Mouse (Mus musculus) C2C12 (cell line): ENCODE measurements around the gene Slc38a10. TPM values are rescaled to one million over a fixed set of nuclear protein-coding genes. Genes with fewer than 3 reads are reported as not detected.

Source experiments
- H3K27me3 ChIP-seq: one replicate; pipeline ENCODE4 v1.6.1; 2011; ENCODE audit not compliant: control insufficient read depth, insufficient read depth, insufficient read length
- H3K36me3 ChIP-seq: one replicate; pipeline ENCODE4 v1.6.1; 2011; ENCODE audit not compliant: control insufficient read depth, insufficient read depth
- H3K4me3 ChIP-seq: one replicate; pipeline ENCODE4 v1.5.1; 2011; ENCODE audit warnings: mild to moderate bottlenecking, control low read depth; ENCODE audit not compliant: poor library complexity, insufficient read depth, severe bottlenecking
- H3K79me2 ChIP-seq: one replicate; pipeline ENCODE4 v1.6.1; 2011; ENCODE audit not compliant: control insufficient read depth, insufficient read depth
- H3K79me3 ChIP-seq: one replicate; pipeline ENCODE4 v1.6.1; 2011; ENCODE audit warnings: low read depth, control low read depth
- H3ac ChIP-seq: one replicate; pipeline ENCODE3; 2011; ENCODE audit warnings: low read depth; ENCODE audit not compliant: control insufficient read depth, insufficient read length
- CEBPB ChIP-seq: IDR thresholded peaks from one replicate; pipeline ENCODE4 v1.6.1; 2011; ENCODE audit warnings: low read depth, mild to moderate bottlenecking, control low read depth, moderate library complexity
- CTCF ChIP-seq: IDR thresholded peaks from one replicate; pipeline ENCODE4 v1.5.1; 2011; ENCODE audit not compliant: control insufficient read depth, insufficient read depth, insufficient read length
- FOSL1 ChIP-seq: IDR thresholded peaks from one replicate; pipeline ENCODE4 v1.8.0; 2011; ENCODE audit warnings: mild to moderate bottlenecking, low read length; ENCODE audit not compliant: poor library complexity, insufficient read depth, severe bottlenecking
- MAX ChIP-seq: IDR thresholded peaks from one replicate; pipeline ENCODE4 v1.6.1; 2011; ENCODE audit warnings: mild to moderate bottlenecking, control low read depth
- MYOD1 ChIP-seq: IDR thresholded peaks from one replicate; pipeline ENCODE4 v1.6.1; 2011; ENCODE audit warnings: low read depth; ENCODE audit not compliant: control insufficient read depth, insufficient read length
- MYOG ChIP-seq: IDR thresholded peaks from one replicate; pipeline ENCODE4 v1.6.1; 2011; ENCODE audit not compliant: control insufficient read depth, insufficient read length; ENCODE audit errors: extremely low read depth
- USF1 ChIP-seq: IDR thresholded peaks from one replicate; pipeline ENCODE4 v1.6.1; 2011; ENCODE audit warnings: low read depth, mild to moderate bottlenecking, control low read depth, moderate library complexity
- polyA plus RNA-seq: library from polyadenylated mRNA; unstranded; fragments of >200 nt; fragmentation: generic; extraction: Trizol; gene quantifications from one replicate; pipeline ENCODE4 v1.2.1, GENCODE M21; 2012; ENCODE audit warnings: missing spikeins

The Slc38a10 gene
- polyA plus RNA-seq, 1 experiment, result 71.6 TPM

DNA sequence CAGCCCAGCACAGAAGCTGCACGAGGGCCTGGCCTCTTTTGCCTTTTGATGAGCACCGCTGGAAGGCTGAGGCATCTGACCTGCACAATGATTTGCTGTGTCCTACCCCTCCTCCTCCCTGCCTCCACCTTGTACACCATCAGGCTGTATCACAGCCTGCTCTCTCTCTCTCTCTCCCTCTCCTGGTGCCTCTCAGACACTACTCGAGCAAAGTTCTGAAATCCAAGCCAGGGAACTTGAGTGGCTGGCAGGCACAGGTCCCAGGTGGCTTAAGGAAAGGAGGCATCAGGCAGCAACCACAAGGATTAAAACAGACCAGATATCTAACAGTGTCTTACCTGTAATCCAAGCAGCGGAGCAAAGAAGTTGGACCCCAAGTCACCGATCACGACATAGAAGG is 10.9 kb downstream of the Slc38a10 start:
- no peak for TF ChIP-seq CEBPB
- TF ChIP-seq USF1, result no peak
- TF ChIP-seq MAX, result no peak
- TF ChIP-seq CTCF, result no peak
- no peak for TF ChIP-seq MYOG
- TF ChIP-seq FOSL1, result no peak
- TF ChIP-seq MYOD1, result no peak
- no peak overlapping the region for H3K4me3 ChIP-seq
- H3K79me3 ChIP-seq, result peaks cover 1% of the 10 kb centered on the region
- H3K27me3 ChIP-seq, result no peaks in the 10 kb centered on the region
- peaks cover 26% of the 10 kb centered on the region for H3K36me3 ChIP-seq
- peaks cover 32% of the 10 kb centered on the region for H3K79me2 ChIP-seq
- H3ac ChIP-seq, result no peak overlapping the region

DNA sequence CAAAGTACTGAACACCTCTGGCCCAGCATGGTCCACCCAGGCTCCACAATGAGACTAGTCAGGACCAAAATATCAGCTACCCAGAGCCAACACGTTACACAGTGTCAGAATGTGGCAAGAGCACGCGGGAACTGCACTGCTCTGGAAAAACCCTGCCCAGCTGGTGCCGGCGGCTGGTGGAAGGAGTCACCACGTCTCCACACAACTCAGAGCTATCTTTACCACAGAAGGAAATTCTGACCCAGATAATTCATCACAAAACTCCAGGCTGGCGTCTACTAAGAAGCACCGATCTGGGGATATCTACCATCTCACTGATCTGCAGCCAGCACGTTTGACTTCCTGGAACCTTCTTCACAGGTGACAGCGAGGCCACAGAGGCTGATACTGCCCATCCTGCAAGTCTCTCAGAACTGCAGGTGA is 11.8 kb downstream of the Slc38a10 start:
- H3K4me3 ChIP-seq, result no peak overlapping the region
- TF ChIP-seq CTCF (no peak), MYOG (no peak), MYOD1 (no peak), MAX (no peak), FOSL1 (no peak), USF1 (no peak), CEBPB (no peak)
- H3K79me3 ChIP-seq, result peaks cover 1% of the 10 kb centered on the region
- no peak overlapping the region for H3ac ChIP-seq
- H3K79me2 ChIP-seq, result peaks cover 24% of the 10 kb centered on the region
- H3K36me3 ChIP-seq, result peaks cover 33% of the 10 kb centered on the region
- no peaks in the 10 kb centered on the region for H3K27me3 ChIP-seq

DNA sequence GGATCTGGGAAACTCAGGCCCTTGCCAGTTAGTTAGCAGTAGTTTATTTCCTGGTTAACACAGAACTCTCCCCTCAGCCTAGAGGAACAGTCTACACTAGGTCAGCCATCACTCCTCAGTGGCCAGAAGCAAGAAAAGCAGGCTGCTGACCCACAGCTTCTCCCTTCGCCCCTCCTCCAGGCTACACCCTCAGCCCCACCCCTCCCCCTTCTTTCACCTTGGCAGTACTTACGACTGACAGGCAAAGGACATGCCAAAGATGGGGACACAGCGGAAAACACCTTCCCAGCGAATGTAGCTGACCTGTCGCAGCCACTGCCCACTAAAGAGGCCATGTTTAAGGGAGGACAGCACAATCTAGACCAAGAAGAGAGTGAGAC is 13.5 kb downstream of the Slc38a10 start:
- Histone ChIP-seq H3K4me3 (no peak overlapping the region), H3K36me3 (peaks cover 41% of the 10 kb centered on the region), H3K79me2 (peaks cover 7% of the 10 kb centered on the region), H3K27me3 (no peaks in the 10 kb centered on the region), H3ac (no peak overlapping the region), H3K79me3 (no peaks in the 10 kb centered on the region)
- TF ChIP-seq USF1, result no peak
- TF ChIP-seq MYOG, result no peak

DNA sequence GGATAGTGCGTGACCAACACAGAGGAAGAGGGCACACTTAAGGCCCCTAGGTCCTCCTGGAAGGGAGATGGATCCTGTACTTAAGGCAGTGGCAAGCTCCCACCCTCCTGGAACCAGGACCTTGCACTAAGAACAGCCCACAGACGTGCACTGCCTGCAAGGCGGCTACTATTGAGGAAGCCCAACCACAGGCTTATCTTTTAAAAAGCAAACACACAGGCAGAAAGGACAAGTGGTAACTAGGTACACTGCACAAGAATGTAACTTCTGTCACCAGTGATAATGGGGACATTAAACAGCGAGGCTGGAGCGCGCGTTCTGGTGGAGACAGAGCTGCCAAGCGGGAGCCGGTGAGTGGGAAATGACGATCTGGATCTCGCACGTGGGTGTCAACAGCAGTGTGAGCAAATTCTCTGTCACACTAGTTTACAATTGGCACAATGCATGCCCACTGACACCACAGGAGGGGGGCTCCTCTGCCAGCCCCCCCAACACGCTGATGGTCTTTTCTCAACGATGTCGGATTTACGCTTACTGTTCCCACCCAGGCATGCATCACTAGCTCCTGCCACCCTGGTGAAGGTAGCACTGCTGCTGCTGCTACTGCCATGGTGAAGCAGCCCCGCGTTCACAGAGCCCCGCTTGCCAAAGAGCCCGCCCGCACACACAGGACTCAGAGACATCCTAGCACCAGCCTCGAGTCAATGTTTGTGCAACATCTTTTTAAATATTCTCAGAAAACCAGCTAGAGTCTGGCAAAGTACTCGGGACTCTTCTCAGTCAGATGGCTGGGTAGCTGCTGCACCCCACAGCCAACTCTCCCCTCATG is 14.1 kb downstream of the Slc38a10 start:
- TF ChIP-seq CEBPB (no peak), MAX (no peak)
- peaks cover under 1% of the 10 kb centered on the region for H3K79me2 ChIP-seq
- H3K79me3 ChIP-seq, result no peaks in the 10 kb centered on the region
- H3ac ChIP-seq, result no peak overlapping the region
- H3K4me3 ChIP-seq, result no peak overlapping the region
- no peaks in the 10 kb centered on the region for H3K27me3 ChIP-seq
- H3K36me3 ChIP-seq, result peaks cover 47% of the 10 kb centered on the region

DNA sequence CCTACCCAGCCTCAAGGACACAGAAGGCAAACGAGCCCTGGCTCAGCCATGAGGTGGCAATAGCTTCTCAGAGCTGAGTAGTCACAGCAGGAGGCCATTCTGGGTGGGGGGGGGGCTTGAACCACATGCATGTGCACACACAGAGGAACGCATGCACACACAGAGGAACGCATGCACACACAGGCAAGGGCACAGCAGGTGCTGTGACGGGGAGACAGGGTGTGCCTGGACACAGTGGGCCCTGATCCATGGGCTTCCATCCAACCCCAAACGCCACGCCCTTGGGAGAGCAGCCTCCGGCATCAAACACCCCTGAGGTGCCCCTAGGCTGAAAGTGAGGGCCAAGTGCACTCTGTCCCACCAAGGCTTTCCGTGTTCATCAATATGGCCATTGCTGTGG is 15.0 kb downstream of the Slc38a10 start:
- no peak overlapping the region for H3K4me3 ChIP-seq
- TF ChIP-seq MAX (no peak), MYOD1 (no peak), USF1 (no peak), MYOG (no peak), CEBPB (no peak), CTCF (no peak), FOSL1 (no peak)
- H3K36me3 ChIP-seq, result peaks cover 54% of the 10 kb centered on the region
- no peaks in the 10 kb centered on the region for H3K79me3 ChIP-seq
- no peaks in the 10 kb centered on the region for H3K27me3 ChIP-seq
- no peak overlapping the region for H3ac ChIP-seq
- H3K79me2 ChIP-seq, result no peaks in the 10 kb centered on the region

DNA sequence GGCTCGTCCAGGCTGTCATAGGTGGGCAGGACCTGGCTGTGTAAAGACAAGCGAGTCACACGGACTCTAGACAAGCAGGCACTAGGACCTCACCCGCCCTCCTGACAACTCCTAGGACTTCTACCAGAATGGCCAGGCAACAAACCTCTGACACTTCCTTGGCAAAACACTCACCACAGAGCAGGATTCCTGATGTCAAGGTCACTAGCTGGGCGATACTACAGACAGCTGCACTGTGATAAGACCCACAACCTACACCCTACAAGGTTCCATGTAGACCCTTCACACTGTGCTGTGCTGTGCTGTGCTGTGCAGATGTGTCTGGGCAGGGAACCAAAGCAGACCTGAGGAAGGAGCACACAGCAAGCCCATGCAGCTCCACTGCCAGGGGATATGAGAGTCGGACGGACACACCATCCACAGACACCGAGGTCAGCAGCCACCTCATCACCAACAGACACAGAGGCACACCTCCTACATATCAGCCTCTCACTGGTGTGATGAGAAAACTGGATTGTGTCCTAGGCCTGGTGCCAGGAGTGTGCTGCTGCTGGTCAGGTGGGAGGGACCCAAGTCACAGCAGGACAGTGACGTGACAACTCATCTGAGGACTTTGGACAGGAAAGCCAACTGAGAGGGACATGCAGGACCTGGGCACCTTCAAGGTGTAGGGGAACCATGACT is 16.2 kb downstream of the Slc38a10 start:
- H3K4me3 ChIP-seq, result no peak overlapping the region
- TF ChIP-seq CTCF, result no peak
- TF ChIP-seq MYOD1, result no peak
- TF ChIP-seq MYOG, result no peak
- no peak for TF ChIP-seq FOSL1
- TF ChIP-seq MAX, result no peak
- no peak for TF ChIP-seq USF1
- TF ChIP-seq CEBPB, result no peak
- no peaks in the 10 kb centered on the region for H3K79me3 ChIP-seq
- no peak overlapping the region for H3ac ChIP-seq
- peaks cover 54% of the 10 kb centered on the region for H3K36me3 ChIP-seq
- H3K79me2 ChIP-seq, result no peaks in the 10 kb centered on the region
- H3K27me3 ChIP-seq, result no peaks in the 10 kb centered on the region
